Mouse (Mus musculus) testis, adult 2 months (tissue): ENCODE data around the gene Masp1. TPM values are rescaled to one million over a fixed set of nuclear protein-coding genes. Genes with fewer than 3 reads are reported as not detected.

ENCODE experiments used
- H3K27ac ChIP-seq: fragments of 200-500 bp; 2 replicates; pipeline ENCODE4 v1.5.1; 2012; ENCODE audit warnings: low read depth, low read length; ENCODE audit not compliant: control insufficient read depth, insufficient read depth
- H3K27me3 ChIP-seq: fragments of 200-500 bp; 2 replicates; pipeline ENCODE4 v1.6.1; 2012; ENCODE audit warnings: mild to moderate bottlenecking, low read length, moderate library complexity; ENCODE audit not compliant: control insufficient read depth, insufficient read depth
- H3K36me3 ChIP-seq: fragments of 200-500 bp; 2 replicates; pipeline ENCODE4 v1.6.1; 2012; ENCODE audit warnings: mild to moderate bottlenecking, low read length; ENCODE audit not compliant: control insufficient read depth, insufficient read depth
- H3K4me1 ChIP-seq: fragments of 200-500 bp; 2 replicates; pipeline ENCODE4 v1.6.1; 2012; ENCODE audit warnings: low read length; ENCODE audit not compliant: control insufficient read depth, insufficient read depth
- H3K4me3 ChIP-seq: fragments of 200-500 bp; 2 replicates; pipeline ENCODE4 v1.5.1; 2012; ENCODE audit warnings: low read depth, mild to moderate bottlenecking, low read length, moderate library complexity, mixed read lengths; ENCODE audit not compliant: control insufficient read depth
- CTCF ChIP-seq: fragments of 200-500 bp; IDR thresholded peaks from 2 replicates; pipeline ENCODE4 v1.5.1; 2012; ENCODE audit warnings: low read depth, mild to moderate bottlenecking, inconsistent platforms, low read length, moderate library complexity; ENCODE audit not compliant: control insufficient read depth, insufficient read depth, insufficient replicate concordance
- POLR2A ChIP-seq: fragments of 200-500 bp; IDR thresholded peaks from 2 replicates; pipeline ENCODE4 v1.6.1; 2012; ENCODE audit warnings: low read depth, mild to moderate bottlenecking, inconsistent platforms, low read length, moderate library complexity; ENCODE audit not compliant: control insufficient read depth
- polyA plus RNA-seq: library from polyadenylated mRNA; depleted of rRNA; stranded (reverse); fragments of >200 nt; gene quantifications from 2 replicates; pipeline ENCODE4 v1.2.3, GENCODE M21; 2012

Masp1 gene
- polyA plus RNA-seq, 1 experiment = 0.65 TPM

GRCm38 (mm10) chr16:23479872-23480603 is 40.6 kb downstream of the Masp1 start:
- Histone ChIP-seq H3K27ac (no peak overlapping the region), H3K4me3 (no peak overlapping the region), H3K27me3 (no peaks in the 10 kb centered on the region), H3K36me3 (no peaks in the 10 kb centered on the region), H3K4me1 (no peaks in the 10 kb centered on the region)
- TF ChIP-seq POLR2A (no peak), CTCF (no peak)

GRCm38 (mm10) chr16:23476598-23476997 is 44.0 kb downstream of the Masp1 start:
- Histone ChIP-seq H3K27ac (no peak overlapping the region), H3K36me3 (no peaks in the 10 kb centered on the region), H3K4me3 (no peak overlapping the region), H3K4me1 (no peaks in the 10 kb centered on the region), H3K27me3 (no peaks in the 10 kb centered on the region)
- TF ChIP-seq CTCF = no peak
- TF ChIP-seq POLR2A = no peak

GRCm38 (mm10) chr16:23475651-23476050 is 45.0 kb downstream of the Masp1 start:
- Histone ChIP-seq H3K27ac (no peak overlapping the region), H3K27me3 (no peaks in the 10 kb centered on the region), H3K4me1 (no peaks in the 10 kb centered on the region), H3K4me3 (no peak overlapping the region), H3K36me3 (no peaks in the 10 kb centered on the region)
- no peak for TF ChIP-seq POLR2A
- no peak for TF ChIP-seq CTCF

GRCm38 (mm10) chr16:23472046-23472445 is 48.6 kb downstream of the Masp1 start:
- Histone ChIP-seq H3K27me3 (no peaks in the 10 kb centered on the region), H3K4me1 (no peaks in the 10 kb centered on the region), H3K27ac (no peak overlapping the region), H3K4me3 (no peak overlapping the region), H3K36me3 (no peaks in the 10 kb centered on the region)
- TF ChIP-seq POLR2A (no peak), CTCF (no peak)

- Histone ChIP-seq H3K36me3 (no peaks in the 10 kb centered on the region), H3K27me3 (no peaks in the 10 kb centered on the region), H3K27ac (no peak overlapping the region), H3K4me1 (no peaks in the 10 kb centered on the region), H3K4me3 (no peak overlapping the region)
- TF ChIP-seq POLR2A = no peak
- no peak for TF ChIP-seq CTCF
Measured at GRCm38 (mm10) chr16:23471551-23471950, 49.1 kb downstream of the Masp1 start.

- H3K27me3 ChIP-seq = no peaks in the 10 kb centered on the region
- no peak overlapping the region for H3K4me3 ChIP-seq
- no peak overlapping the region for H3K27ac ChIP-seq
- no peaks in the 10 kb centered on the region for H3K4me1 ChIP-seq
- TF ChIP-seq POLR2A (no peak), CTCF (no peak)
- H3K36me3 ChIP-seq = no peaks in the 10 kb centered on the region
Measured at GRCm38 (mm10) chr16:23463671-23464347, 56.8 kb downstream of the Masp1 start.

- TF ChIP-seq POLR2A (no peak), CTCF (no peak)
- Histone ChIP-seq H3K27me3 (no peaks in the 10 kb centered on the region), H3K4me3 (no peak overlapping the region), H3K27ac (no peak overlapping the region), H3K36me3 (no peaks in the 10 kb centered on the region), H3K4me1 (no peaks in the 10 kb centered on the region)
Measured at GRCm38 (mm10) chr16:23458906-23459588, 61.6 kb downstream of the Masp1 start.
